Mouse (Mus musculus): ENCODE results near the gene Tlr4.

Tlr4 gene

GRCm38 (mm10) chr4:66900126-66900525, 72.7 kb downstream of the Tlr4 start:
- no peak for DNase-seq (ENCODE audit: low spot score in 2 of 2)

GRCm38 (mm10) chr4:66901498-66901897, 74.1 kb downstream of the Tlr4 start:
- no peak for DNase-seq (ENCODE audit: low spot score in 2 of 2)

GRCm38 (mm10) chr4:66908376-66908775, 81.0 kb downstream of the Tlr4 start:
- no peak for DNase-seq (ENCODE audit: low spot score in 2 of 2)

GRCm38 (mm10) chr4:66919630-66920372, 92.4 kb downstream of the Tlr4 start:
- DNase-seq (ENCODE audit: low spot score in 2 of 2): no peak

GRCm38 (mm10) chr4:66923616-66924276, 96.4 kb downstream of the Tlr4 start:
- DNase-seq (ENCODE audit: low spot score in 2 of 2): no peak

- DNase-seq (ENCODE audit: low spot score in 2 of 2): no peak
These were observed 98.7 kb downstream of the Tlr4 start for GRCm38 (mm10) chr4:66926066-66926465.

GRCm38 (mm10) chr4:66927537-66928088, 100.2 kb downstream of the Tlr4 start:
- no peak for DNase-seq (ENCODE audit: low spot score in 2 of 2)

- no peak for DNase-seq (ENCODE audit: low spot score in 2 of 2)
These were observed 111.2 kb downstream of the Tlr4 start for GRCm38 (mm10) chr4:66938489-66939061.

GRCm38 (mm10) chr4:66941894-66942293, 114.5 kb downstream of the Tlr4 start:
- no peak for DNase-seq (ENCODE audit: low spot score in 2 of 2)

GRCm38 (mm10) chr4:66943699-66944098, 116.3 kb downstream of the Tlr4 start:
- DNase-seq (ENCODE audit: low spot score in 2 of 2): no peak

GRCm38 (mm10) chr4:66947657-66948056, 120.3 kb downstream of the Tlr4 start:
- DNase-seq (ENCODE audit: low spot score in 2 of 2): no peak

GRCm38 (mm10) chr4:66974918-66975317, 147.5 kb downstream of the Tlr4 start:
- no peak for DNase-seq (ENCODE audit: low spot score in 2 of 2)
